Mouse (Mus musculus) embryonic facial prominence, embryonic 11.5 days (tissue): ENCODE data around the gene Acer1. TPM values are rescaled to one million over a fixed set of nuclear protein-coding genes. Genes with fewer than 3 reads are reported as not detected.

Experiments used
- ATAC-seq: fragments of 200-750 bp; cut with Nextera tagmentation; replicated peaks from 2 replicates; pipeline ENCODE4 v1.8.0; 2017; ENCODE audit warnings: low read depth; ENCODE audit not compliant: insufficient number of reproducible peaks, low FRiP score, low TSS enrichment
- DNase-seq: peaks from one replicate; pipeline ENCODE4 v3.0.0-alpha.2; 2015; ENCODE audit warnings: low spot score
- H3K27ac ChIP-seq: fragments of 300-500 bp; sonication (generic); replicated peaks from 2 replicates; pipeline ENCODE4 v1.5.1; 2014; ENCODE audit warnings: mild to moderate bottlenecking, low read depth, low read length, control low read depth
- H3K27me3 ChIP-seq: fragments of 300-500 bp; sonication (generic); 2 replicates; pipeline ENCODE4 v1.6.1; 2014; ENCODE audit warnings: mild to moderate bottlenecking, low read length, moderate library complexity, mixed read lengths; ENCODE audit not compliant: control insufficient read depth, insufficient read depth
- H3K36me3 ChIP-seq: fragments of 300-500 bp; sonication (generic); replicated peaks from 2 replicates; pipeline ENCODE4 v1.6.1; 2014; ENCODE audit warnings: low read depth, mild to moderate bottlenecking, low read length, moderate library complexity, mixed read lengths; ENCODE audit not compliant: control insufficient read depth, insufficient read depth
- H3K4me1 ChIP-seq: fragments of 300-500 bp; sonication (generic); 2 replicates; pipeline ENCODE4 v1.6.1; 2014; ENCODE audit warnings: low read length, mixed read lengths; ENCODE audit not compliant: control insufficient read depth, insufficient read depth
- H3K4me2 ChIP-seq: fragments of 300-500 bp; sonication (generic); 2 replicates; pipeline ENCODE4 v1.6.1; 2014; ENCODE audit warnings: low read depth, mild to moderate bottlenecking, control low read depth, low read length, moderate library complexity
- H3K4me3 ChIP-seq: fragments of 300-500 bp; sonication (generic); 2 replicates; pipeline ENCODE4 v1.5.1; 2014; ENCODE audit warnings: low read depth, low read length, control low read depth
- H3K9ac ChIP-seq: fragments of 300-500 bp; sonication (generic); replicated peaks from 2 replicates; pipeline ENCODE4 v1.6.1; 2014; ENCODE audit warnings: mild to moderate bottlenecking, control low read depth, low read length
- H3K9me3 ChIP-seq: fragments of 300-500 bp; sonication (generic); replicated peaks from 2 replicates; pipeline ENCODE4 v1.6.1; 2016; ENCODE audit warnings: mild to moderate bottlenecking, low read length, inconsistent platforms, mixed read lengths; ENCODE audit not compliant: control insufficient read depth
- WGBS: fragments of 180-500 bp; shearing (Covaris S2); extraction: QIAGEN DNeasy Blood & Tissue Kit; methylation state at CpG from one replicate; pipeline ENCODE4 v1.1.7; 2014; 5-methylcytosine and 5-hydroxymethylcytosine counted together
- polyA plus RNA-seq: library from polyadenylated mRNA; unstranded; fragments of >200 nt; fragmentation: Nextera tagmentation; extraction: Ambion mirVana; gene quantifications from 2 replicates; pipeline ENCODE4 v1.2.1, GENCODE M21; 2014

The Acer1 gene
- polyA plus RNA-seq: not detected in 2 replicates

GRCm38 (mm10) chr17:56982013-56982412 lies at the start of gene Acer1:
Gene Acer1, minus strand, starts transcription at chr17:56982126.
- WGBS: 79% methylated on average over 5 of the region's 5 CpGs
- Histone ChIP-seq H3K4me1 (no peaks in the 10 kb centered on the region), H3K4me3 (no peak within 1 kb of the TSS), H3K9ac (no peak within 1 kb of the TSS), H3K36me3 (no peaks in the 10 kb centered on the region), H3K27ac (no peak within 1 kb of the TSS), H3K4me2 (no peak within 1 kb of the TSS), H3K27me3 (no peaks in the 10 kb centered on the region), H3K9me3 (no peaks in the 10 kb centered on the region)
- DNase-seq (no peak), ATAC-seq (no peak)

GRCm38 (mm10) chr17:57030931-57031660 lies 49.2 kb upstream of the Acer1 start, which contains the start of gene Khsrp:
Gene Khsrp, minus strand, starts transcription at chr17:57031522.
- Histone ChIP-seq H3K9ac (peak within 1 kb of the TSS; percentile 99), H3K36me3 (peaks cover 3% of the 10 kb centered on the region), H3K27ac (peak within 1 kb of the TSS; percentile 91), H3K9me3 (no peaks in the 10 kb centered on the region), H3K4me1 (no peaks in the 10 kb centered on the region), H3K4me2 (peak within 1 kb of the TSS; percentile 87), H3K27me3 (no peaks in the 10 kb centered on the region), H3K4me3 (peak within 1 kb of the TSS; percentile 99)
- WGBS: under 1% methylated on average over 68 of the region's 99 CpGs
- DNase-seq: peak; percentile 69
- no peak; the same call in 1 of the 2 replicates for ATAC-seq

- peaks cover 15% of the 10 kb centered on the region for H3K36me3 ChIP-seq
- H3K4me3 ChIP-seq: peak overlapping the region; percentile 99
- peak overlapping the region; percentile 99 for H3K9ac ChIP-seq
- H3K27me3 ChIP-seq: no peaks in the 10 kb centered on the region
- no peak for ATAC-seq
- H3K9me3 ChIP-seq: no peaks in the 10 kb centered on the region
- H3K27ac ChIP-seq: no peak overlapping the region
- WGBS: 58% methylated on average over 8 of the region's 8 CpGs
- DNase-seq: no peak
- peak overlapping the region; percentile 87 for H3K4me2 ChIP-seq
- H3K4me1 ChIP-seq: no peaks in the 10 kb centered on the region
Observed at GRCm38 (mm10) chr17:57029691-57030090, 47.8 kb upstream of the Acer1 start.

- H3K4me3 ChIP-seq: no peak overlapping the region
- H3K9me3 ChIP-seq: no peaks in the 10 kb centered on the region
- WGBS: 91% methylated on average over 4 of the region's 4 CpGs
- DNase-seq (no peak), ATAC-seq (no peak)
- H3K4me2 ChIP-seq: no peak overlapping the region
- no peak overlapping the region for H3K27ac ChIP-seq
- H3K9ac ChIP-seq: no peak overlapping the region
- H3K36me3 ChIP-seq: peaks cover 36% of the 10 kb centered on the region
- H3K4me1 ChIP-seq: no peaks in the 10 kb centered on the region
- H3K27me3 ChIP-seq: no peaks in the 10 kb centered on the region
Observed at GRCm38 (mm10) chr17:57027471-57027870, 45.5 kb upstream of the Acer1 start.

GRCm38 (mm10) chr17:57020960-57021359 lies 39.0 kb upstream of the Acer1 start:
- H3K4me3 ChIP-seq: no peak overlapping the region
- DNase-seq (no peak), ATAC-seq (no peak)
- no peaks in the 10 kb centered on the region for H3K4me1 ChIP-seq
- 93% methylated on average over 5 of the region's 5 CpGs for WGBS
- no peaks in the 10 kb centered on the region for H3K27me3 ChIP-seq
- no peak overlapping the region for H3K9ac ChIP-seq
- no peaks in the 10 kb centered on the region for H3K9me3 ChIP-seq
- H3K36me3 ChIP-seq: peaks cover 37% of the 10 kb centered on the region
- no peak overlapping the region for H3K27ac ChIP-seq
- H3K4me2 ChIP-seq: no peak overlapping the region

- ATAC-seq: no peak
- 80% methylated on average over 2 of the region's 2 CpGs for WGBS
- H3K36me3 ChIP-seq: peaks cover 26% of the 10 kb centered on the region
Observed at GRCm38 (mm10) chr17:57019693-57020092, 37.8 kb upstream of the Acer1 start.

GRCm38 (mm10) chr17:57012245-57012795 lies 30.4 kb upstream of the Acer1 start:
- ATAC-seq (no peak), DNase-seq (no peak)
- peak overlapping the region; percentile 74; the same call in 1 of the 2 replicates for H3K4me3 ChIP-seq
- no peaks in the 10 kb centered on the region for H3K4me1 ChIP-seq
- WGBS: 76% methylated on average over 13 of the region's 13 CpGs
- H3K36me3 ChIP-seq: no peaks in the 10 kb centered on the region; the same call in 1 of the 2 replicates
- H3K27me3 ChIP-seq: no peaks in the 10 kb centered on the region
- H3K4me2 ChIP-seq: peak overlapping the region; percentile 85
- H3K27ac ChIP-seq: no peak overlapping the region
- H3K9ac ChIP-seq: peak overlapping the region; percentile 73
- H3K9me3 ChIP-seq: no peaks in the 10 kb centered on the region

More at GRCm38 (mm10) chr17:57019693-57020092, 37.8 kb upstream of the Acer1 start:
- H3K27me3 ChIP-seq: no peaks in the 10 kb centered on the region
- H3K27ac ChIP-seq: no peak overlapping the region
- H3K9ac ChIP-seq: no peak overlapping the region
- no peaks in the 10 kb centered on the region for H3K4me1 ChIP-seq
- H3K4me3 ChIP-seq: no peak overlapping the region
- no peak overlapping the region for H3K4me2 ChIP-seq
- DNase-seq: no peak
- no peaks in the 10 kb centered on the region for H3K9me3 ChIP-seq
